Mouse (Mus musculus) G1E (cell line): Measurements from ENCODE around the gene Fxyd4.

Experiments used
- CTCF ChIP-seq: IDR thresholded peaks from 2 replicates; pipeline ENCODE4 v1.5.1; 2012; ENCODE audit warnings: low read depth, low read length, inconsistent platforms, mixed read lengths
- GATA1 ChIP-seq: IDR thresholded peaks from 2 replicates; pipeline ENCODE4 v1.6.1; 2012; ENCODE audit warnings: borderline replicate concordance, low read length, inconsistent platforms, mixed read lengths
- POLR2AphosphoS5 ChIP-seq: IDR thresholded peaks from 2 replicates; pipeline ENCODE4 v1.6.1; 2012; ENCODE audit warnings: low read depth, low read length, inconsistent platforms; ENCODE audit not compliant: insufficient replicate concordance
- TAL1 ChIP-seq: conservative IDR thresholded peaks from 2 replicates; pipeline ENCODE4 v1.6.1; 2012; ENCODE audit warnings: low read depth, low read length, inconsistent platforms, mixed read lengths

DNA sequence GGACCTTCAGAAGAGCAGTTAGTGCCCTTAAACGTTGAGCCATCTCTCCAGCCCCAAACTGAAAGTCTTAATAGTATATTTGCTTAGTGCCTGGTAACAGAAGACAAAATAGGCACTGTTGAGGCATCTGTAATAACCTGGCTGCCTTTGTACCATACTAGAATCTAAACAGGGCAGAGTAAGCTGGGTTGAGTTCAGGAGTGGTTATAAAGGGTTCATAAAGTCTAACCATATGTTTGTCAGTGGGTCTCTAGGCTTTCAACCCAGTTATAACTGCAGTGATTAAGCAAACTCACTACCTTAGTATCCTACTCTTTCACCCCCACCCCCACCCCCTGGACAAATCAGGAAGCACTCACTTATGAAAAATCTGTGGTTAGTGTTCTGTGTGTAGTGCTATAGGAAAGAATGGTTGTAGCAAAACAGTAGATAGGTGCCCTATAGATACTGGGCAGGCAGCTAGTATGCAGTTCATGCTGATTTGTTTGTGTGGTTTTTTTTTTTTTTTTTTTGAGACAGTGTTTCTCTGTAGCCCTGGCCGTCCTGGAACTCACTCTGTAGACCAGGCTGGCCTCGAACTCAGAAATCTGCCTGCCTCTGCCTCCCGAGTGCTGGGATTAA lies 10.5 kb downstream of the Fxyd4 start:
- no peak for TF ChIP-seq CTCF
- no peak for TF ChIP-seq GATA1
- no peak for TF ChIP-seq TAL1
- no peak; the same call in 1 of the 2 replicates for TF ChIP-seq POLR2AphosphoS5
